Mouse (Mus musculus) gastrocnemius, postnatal 10 days (tissue): ENCODE data around the gene Kti12. TPM values are rescaled to one million over a fixed set of nuclear protein-coding genes. Genes with fewer than 3 reads are reported as not detected.

Experiments used
- DNase-seq: peaks from one replicate; pipeline ENCODE4 v3.0.0; 2021; ENCODE audit warnings: mixed read lengths
- long read RNA-seq, 2 experiments: library from polyadenylated mRNA; stranded (forward); transcript quantifications; one replicate each; pipeline ENCODE4 v2.0.0; 2021
- total RNA-seq, 2 experiments: library from RNA; stranded (reverse); gene quantifications; 2 replicates each; pipeline ENCODE4 v1.2.3; 2021

The Kti12 gene
- total RNA-seq = 10 to 100 TPM; 16.8 to 18.5 TPM
- long read RNA-seq, experiment 1, transcript Kti12-201 (1 exons, 1,629 nt) = major isoform, 25 of 25 reads
- long read RNA-seq, experiment 1, partial matches to known transcripts = 0 of 25 reads
- long read RNA-seq, experiment 1, other reads (novel, unspliced or antisense) = 0 of 25 reads
- long read RNA-seq, experiment 2, transcript Kti12-201 (1 exons, 1,629 nt) = major isoform, 39 of 39 reads
- long read RNA-seq, experiment 2, partial matches to known transcripts = 0 of 39 reads
- long read RNA-seq, experiment 2, other reads (novel, unspliced or antisense) = 0 of 39 reads

DNA sequence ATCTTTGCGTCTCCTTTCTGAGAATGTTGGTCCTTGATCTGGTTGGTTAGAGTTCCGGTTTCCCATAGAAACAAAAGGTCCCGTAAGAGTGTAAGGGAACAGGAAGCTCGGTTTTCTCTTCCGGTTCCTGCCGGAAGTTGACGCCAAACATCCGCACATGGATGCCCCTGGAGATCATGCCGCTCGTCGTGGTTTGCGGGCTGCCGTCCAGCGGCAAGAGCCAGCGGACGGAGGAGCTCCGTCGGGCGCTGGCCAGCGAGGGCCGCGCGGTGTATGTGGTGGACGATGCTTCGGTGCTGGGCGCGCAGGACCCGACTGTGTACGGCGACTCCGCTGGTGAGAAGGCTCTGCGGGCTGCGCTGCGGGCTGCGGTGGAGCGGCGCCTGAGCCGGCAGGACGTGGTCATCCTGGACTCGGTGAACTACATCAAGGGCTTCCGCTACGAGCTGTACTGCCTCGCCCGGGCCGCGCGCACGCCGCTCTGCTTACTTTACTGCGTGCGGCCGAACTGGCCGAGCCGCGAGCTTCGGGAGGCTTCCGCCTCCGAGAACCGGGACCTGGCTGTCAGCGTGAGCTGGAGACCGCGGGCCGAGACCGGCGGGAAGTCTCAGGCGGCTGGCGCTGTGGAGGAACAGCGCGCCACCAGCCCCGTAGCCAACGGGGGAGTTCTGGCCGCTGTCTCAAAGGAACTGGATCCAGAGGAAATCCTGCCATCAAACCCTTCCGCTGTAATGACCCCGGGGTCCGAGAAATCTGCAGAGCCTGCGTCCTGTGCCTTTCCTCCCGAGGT lies at the start of gene Kti12:
TSS of gene Kti12 (plus strand) at position 71 of the 790 bp plus-strand sequence.
- DNase-seq = peak; percentile 77

DNA sequence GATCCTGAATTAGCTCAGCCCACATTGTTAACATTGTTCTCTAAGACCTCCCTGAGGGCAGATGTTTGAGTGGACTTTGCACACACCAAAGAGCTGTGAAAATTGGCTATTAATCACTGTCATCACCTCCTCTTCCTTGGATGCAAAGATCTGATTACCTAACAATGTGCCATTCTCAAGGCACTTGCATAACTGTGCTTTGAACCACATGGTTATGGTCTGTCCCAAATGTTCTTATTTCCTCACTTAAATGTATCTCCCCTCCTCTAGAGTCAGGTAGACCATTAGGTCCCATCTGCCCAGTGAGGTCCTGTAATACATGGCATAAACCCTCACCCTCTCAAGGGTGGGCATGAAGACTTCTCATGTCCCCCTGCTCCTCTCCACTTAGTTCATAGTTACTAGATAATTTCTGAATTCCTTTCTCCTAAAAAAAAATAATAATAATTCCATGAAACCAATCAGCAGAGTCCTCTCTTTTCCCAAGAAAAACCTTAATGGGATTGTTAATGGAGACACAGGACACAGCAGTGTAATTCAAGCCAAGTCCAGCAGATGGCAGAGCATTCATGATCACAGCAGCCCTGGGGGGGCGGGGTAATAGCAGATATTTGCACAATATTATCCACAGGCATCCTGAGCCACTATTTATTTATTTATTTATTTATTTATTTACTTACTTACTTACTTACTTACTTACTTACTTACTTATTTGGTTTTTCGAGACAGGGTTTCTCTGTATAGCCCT lies 49.3 kb upstream of the Kti12 start:
- DNase-seq = peak; percentile 68

DNA sequence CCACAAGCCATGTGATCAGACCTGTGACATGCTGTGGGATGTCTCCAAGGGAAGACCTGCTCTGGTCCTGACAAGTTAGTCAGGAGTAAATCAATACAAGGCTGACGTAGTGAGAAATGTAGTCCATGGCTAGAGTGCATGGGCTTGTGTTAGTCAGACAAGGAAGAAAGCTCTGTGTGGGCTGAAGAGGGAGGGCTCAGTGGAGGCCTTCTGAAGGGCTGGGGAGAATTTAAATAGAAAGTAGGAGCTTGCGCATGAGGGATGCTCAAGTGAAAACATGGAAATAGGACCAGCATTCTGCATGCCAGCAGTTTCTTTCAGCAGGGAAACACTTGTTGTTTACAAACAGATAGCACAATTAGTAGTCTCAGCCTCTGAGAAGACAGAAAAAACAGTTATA lies 44.0 kb upstream of the Kti12 start:
- DNase-seq = no peak

DNA sequence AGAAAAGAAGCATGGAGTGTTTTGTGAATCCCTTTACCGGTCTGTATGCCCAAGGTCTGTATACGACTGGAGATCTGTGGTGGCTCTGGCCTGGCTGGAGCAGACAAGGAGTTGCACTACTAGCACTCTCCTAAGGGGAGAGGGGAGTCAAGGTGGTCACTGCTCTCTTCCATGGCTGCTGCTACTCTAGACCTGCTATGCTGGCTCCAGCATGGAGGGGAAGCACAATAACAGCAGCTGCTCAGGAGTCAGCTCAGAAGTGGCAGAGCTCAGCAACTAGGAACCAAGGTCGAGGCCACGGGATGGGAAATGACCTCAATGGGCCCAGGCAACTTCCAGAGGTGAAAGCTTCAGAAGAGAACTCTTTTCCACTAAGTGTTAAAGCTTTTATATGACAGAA lies 36.4 kb upstream of the Kti12 start:
- DNase-seq = no peak

DNA sequence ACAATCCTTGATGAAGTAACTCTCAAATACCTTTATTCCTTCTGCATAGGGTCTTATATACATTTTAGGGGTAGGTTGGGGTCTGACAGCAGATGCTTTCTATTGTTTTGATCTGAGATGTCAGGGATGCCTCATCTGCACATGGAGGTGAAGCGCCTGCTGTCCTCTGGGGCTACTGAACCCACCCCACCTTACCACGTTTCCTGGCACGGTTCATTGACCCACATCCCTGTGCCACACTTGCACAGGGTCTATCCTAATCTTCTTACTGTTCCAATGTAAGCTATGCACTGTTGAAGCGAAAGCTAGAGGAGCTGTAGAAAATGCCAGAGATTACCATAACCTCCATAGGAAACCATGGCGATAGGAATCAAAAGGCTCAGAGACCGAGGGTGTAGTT lies 36.0 kb upstream of the Kti12 start:
- no peak for DNase-seq

DNA sequence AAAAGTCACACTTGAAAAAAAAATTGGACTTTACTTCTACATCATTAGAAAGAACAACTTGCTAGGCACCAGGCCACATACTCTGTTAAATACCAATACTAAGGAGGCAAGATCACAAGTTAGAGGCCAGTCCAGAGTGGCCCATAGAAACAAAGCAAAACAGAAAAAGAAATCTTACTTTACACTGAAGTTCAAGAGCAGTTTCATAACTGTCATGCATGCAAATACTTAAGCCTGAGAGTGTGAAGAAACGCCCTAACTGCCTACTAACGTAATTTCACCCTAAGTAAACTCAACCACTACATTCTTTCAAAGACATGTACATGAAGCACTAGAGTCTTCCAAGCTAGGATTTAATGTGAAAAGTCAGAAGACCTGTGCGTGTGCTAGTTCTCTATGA lies 21.9 kb upstream of the Kti12 start:
- no peak for DNase-seq

DNA sequence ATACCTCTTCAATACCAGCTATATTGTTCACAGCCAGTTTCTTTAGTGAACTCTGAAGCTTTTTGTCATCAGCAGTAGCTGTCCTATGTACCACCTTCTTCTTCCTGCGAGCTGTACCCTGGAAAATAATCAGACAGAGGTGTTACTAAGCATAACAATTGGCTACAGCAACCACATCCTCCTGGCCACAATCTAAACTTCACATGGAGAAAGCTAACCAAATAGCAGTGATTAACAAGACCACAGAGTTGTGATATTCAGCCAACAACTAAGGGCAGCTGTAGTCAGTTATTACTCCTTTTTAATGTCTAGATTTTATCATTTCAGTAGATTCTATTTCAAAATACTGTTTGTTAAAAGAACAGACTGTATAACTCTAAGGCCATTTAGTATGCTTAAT lies 21.5 kb upstream of the Kti12 start:
- no peak for DNase-seq

DNA sequence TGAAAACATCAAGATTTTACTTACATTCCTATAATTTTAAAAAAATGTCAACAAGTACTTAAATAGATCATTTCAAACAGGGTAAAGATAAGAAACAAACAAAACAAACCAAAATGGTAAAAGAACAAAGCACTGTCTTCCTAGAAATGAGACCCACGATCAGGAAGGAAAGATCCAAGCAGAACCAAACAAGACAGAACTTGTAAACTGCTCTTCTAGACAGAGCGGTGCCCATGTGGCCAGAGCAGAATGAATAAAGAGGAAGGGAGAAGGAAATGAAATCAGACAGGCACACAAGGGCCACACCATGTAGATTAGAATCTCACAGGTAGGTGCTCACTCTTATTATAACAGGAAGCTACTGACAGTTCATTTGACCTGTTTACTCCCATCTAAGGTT lies 20.9 kb upstream of the Kti12 start:
- DNase-seq = no peak

DNA sequence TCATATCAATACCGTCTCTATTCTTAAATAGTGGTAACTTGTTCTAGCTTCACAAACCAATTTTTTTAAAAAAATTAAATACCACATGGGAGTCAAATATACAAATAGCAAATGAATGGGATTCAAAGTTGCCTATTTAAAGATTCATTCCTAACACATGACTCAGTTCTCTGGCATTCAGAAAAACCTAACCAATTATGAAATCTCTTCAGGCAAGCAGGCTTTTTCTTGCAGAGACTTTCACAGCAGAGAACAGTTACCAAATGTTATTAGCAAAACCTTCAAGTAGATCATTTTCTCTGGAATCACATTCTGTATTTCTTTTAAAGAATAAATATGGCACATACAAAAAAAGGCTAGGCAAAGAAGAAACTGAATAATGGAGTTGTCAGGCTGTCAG lies 16.9 kb upstream of the Kti12 start:
- no peak for DNase-seq

DNA sequence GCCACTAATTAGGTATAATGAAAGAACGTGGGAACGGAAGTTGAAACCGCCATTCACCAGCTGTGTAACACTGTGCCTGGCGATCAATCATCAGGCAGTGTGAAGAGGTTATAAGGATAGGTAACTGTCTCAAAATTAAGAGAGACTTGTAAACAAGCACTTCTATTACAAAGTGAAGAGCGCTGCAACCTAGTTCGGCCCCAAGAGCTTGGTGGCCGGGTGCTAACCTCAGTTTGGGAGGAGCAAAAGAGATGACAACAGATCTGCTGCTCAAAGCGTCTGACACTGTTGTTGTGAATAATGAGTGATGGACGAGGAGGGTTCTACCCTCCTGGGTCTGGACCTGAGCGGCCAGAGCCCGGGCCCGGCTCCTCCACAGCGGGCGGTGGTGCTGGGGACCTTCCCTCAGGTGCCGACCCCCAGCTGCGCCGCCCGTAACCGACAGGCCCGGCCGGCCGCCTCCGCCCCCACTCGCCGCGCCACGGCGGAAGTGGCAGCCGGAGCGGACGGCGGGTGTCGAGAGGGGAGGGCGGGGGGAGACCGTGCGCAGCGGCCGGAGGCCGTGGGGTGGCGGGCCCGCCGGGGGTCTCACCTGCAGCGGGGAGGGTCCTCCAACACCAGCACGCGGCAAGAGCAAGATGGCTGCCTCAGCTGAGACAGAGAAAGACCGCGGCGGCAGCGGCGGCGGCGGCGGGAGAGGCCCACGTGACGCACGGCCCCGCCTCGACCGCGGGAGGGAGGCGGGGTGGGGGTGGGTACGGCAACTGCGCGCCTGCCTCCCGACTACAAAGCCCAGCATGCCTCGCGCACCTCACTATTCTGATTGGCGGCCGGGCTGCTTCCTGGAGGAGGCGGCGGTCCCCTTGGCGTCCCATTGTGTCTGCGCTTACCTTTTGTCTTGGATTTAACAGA lies 14.4 kb upstream of the Kti12 start, which contains the start of gene Btf3l4:
TSS of gene Btf3l4 (minus strand) at position 699 of the 912 bp plus-strand sequence.
- DNase-seq = peak; percentile 88

DNA sequence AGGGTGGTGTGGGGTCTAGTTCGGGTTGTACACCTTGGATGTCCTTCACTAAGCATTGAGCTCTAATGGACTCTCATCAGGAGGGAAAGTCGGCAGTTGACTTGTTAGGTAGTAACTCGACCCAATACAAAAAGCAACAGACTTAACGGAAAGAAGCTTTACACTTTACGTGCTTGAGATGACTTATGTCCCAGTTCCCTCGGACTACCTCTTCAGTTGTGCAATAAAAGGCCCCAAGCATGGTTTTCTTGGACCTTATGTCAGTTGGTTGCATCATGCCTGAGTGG lies 13.8 kb upstream of the Kti12 start:
- no peak for DNase-seq

DNA sequence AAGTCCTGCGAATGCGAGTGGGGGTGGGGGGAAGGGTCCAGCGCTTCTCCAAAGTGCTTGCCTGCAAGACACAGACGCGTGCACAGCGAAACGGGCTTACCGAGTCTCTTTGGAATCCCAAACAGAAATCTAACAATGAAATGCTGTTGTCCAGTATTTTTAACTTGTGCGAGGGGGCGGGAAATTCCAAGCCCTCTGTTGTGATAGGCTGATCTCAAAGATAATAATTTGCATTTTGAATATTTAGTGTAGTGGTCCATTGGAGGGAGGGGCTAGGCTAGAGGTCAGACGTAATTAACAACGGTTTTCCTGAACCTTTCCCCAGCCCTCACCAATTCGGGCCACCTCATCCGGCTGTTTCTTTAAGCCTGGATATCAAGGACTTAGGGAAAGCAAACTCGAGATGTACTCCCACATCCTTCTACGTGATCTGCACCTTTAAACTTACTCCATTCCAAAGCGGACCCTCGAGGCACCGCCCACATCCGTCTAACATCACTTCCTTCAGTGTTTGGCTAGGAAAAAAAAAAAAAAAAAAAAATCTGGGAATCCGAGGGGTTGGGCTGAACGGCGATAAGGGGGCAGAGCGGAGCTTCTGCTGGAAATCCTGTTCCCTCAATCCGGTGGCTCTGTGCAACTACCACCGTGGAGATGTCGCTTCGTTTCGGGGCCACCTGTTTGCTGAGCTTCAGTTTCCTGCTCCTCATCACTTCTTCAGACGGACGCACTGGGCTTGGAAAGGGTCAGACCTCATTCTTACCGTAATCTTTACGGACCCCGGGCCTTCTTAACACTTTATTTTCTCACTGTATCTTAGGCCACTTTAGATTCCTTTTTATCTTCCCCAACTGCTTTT lies 13.2 kb upstream of the Kti12 start, which contains the start of gene Txndc12:
TSS of gene Txndc12 (plus strand) at position 487 of the 856 bp plus-strand sequence.
- peak; percentile 66 for DNase-seq

DNA sequence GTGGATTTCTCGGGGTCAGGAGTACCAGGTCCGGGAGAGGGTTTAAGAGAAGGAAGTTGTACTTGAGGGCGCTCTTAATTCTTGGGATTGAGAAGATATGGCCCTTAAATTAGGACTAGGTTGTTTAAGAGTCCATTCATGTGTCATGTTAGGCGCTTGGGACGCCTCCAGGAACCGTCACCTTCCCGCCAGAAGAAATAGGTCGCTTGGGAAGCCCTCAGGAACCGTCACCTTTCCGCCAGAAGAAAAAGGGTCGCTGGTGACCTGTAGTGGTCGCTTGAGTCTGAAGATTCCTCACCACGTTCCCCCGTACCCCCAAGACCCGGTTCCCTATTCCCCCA lies 12.6 kb upstream of the Kti12 start:
- DNase-seq = peak; percentile 16

DNA sequence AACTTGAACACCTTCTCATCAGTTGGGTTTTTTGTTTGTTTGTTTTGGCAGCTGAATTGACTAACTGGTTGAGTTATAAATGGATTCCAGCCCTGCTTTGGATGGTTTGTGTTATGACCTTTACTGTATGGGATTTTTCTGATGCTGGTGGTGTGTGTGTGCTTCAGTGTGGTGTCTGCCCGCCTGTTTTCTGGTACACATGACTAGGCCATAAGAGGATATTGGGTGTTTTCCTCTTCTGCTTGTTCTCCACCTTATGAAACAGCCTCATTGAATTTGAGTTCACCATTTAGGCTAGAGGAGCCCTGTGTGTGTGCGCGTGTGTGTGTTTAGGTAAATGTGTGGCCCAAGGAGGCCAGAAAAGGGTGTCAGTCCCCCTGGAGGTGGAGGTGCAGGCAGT lies 12.1 kb upstream of the Kti12 start:
- no peak for DNase-seq

DNA sequence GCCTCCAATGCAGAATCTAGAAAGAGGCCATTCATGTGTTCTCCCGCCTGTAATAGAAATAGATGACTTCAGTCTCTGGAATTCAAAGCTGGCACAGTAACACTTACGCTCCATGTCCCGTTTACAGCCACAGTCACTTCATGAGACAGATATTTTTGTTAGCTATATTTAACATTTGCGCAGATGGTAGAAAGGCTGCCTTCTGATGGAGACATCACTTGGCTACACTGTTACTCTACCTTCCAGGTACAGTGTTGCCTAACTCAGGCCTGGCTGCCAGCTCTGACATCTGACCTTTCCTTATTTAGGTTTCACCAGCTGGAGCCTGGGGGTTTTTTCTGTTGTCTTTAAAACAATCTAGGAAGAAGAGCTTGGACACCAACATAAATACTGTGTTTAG lies 9.6 kb upstream of the Kti12 start:
- DNase-seq = no peak

DNA sequence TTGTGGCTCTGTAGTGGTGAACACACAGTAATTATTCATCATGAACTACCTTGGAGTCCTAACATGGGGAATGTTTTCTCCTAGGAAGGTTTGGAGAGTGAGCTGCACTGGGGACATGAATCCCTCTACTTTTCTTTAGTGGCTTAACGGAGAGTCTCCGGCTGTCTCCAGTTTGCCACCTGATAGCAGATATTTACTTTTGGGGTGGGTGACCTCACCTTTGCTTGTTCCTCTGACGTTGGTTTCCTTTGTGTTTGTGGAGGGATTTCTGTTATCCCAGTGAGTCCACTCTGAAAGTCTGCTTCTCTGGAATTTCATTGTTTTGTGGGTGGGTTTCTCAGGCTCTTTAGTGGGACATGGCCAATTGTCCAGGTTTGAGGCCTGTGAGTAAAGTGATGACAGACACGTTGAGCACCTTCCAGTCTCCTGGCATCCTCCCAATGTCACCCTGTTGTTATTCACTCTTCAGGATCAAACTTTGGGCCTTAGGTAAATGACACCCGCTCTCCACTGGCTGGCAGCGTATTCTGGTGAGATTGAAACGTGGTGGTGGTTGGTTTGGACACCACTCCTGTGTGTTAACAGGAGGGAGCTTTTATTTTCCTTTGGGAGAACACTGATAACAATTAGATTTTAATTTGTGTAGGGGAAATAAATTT lies 5.5 kb upstream of the Kti12 start:
- no peak for DNase-seq

DNA sequence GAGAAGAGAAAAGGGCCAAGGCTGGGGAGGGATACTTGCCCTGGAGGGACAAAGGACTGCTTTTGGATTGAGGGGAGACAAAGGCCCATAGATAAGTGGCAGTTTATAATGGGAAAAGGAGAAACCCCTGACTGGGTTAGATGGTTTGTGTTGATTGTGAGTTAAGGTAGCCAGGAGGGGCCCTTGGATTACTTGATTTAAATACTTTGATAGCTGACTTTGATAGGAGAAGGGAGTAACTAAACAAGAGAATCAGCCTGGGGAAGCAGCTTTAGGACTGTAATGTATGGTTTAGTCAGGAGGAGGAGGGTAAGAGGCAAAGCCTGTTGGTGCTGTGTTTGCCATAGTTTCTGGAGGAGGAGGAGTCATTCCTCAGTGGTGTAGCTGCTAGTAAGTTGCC lies 4.2 kb upstream of the Kti12 start:
- no peak for DNase-seq

DNA sequence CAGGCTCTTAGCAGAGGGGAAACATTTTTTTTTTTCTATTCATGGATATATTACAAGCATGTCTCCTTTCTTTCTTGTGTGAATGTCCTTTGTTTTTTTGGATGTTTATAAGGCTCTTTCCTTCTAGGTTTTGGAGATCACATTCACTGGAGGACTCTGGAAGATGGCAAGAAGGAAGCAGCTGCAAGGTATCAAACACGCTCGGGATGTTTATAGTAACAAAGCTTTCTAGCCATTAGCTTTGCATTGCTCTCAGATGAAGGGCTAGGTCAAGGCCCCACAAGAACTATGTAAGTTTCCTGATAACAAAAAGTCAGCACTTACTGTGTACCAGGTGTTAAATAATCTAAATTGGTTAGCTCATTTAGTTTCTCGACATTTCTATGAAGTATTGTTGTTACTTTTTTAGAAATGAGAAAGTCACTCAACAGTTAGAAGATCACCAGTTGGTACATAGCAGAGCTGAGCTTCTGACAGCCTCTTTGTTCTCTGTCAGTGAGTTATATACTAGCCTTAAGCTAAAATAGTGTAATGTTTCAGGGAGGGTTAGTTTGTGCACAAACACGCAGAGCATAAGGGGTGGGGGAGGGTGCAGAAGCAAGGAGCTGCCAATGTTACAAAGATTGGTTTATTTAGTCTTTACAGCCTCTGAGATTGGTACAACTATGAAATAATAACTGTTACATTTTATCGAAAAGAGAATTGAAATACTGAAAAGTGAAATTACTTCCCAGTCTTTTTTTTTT lies 1.6 kb upstream of the Kti12 start:
- no peak for DNase-seq

DNA sequence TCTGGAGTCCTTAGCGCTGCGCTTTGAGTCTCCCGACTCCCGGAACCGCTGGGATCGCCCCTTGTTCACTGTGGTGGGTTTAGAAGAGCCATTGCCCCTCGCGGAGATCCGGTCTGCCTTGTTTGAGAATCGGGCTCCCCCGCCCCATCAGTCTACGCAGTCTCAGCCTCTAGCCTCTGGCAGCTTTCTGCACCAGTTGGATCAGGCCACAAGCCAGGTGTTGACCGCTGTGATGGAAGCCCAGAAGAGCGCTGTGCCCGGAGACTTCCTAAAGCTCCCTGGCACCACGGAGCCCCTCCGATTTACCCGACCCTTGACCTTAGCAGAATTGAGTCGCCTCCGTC lies 892 bp downstream of the Kti12 start, which contains the start of gene A730015C16Rik:
TSS of gene A730015C16Rik (minus strand) at position 115 of the 344 bp plus-strand sequence.
- peak; percentile 33 for DNase-seq

DNA sequence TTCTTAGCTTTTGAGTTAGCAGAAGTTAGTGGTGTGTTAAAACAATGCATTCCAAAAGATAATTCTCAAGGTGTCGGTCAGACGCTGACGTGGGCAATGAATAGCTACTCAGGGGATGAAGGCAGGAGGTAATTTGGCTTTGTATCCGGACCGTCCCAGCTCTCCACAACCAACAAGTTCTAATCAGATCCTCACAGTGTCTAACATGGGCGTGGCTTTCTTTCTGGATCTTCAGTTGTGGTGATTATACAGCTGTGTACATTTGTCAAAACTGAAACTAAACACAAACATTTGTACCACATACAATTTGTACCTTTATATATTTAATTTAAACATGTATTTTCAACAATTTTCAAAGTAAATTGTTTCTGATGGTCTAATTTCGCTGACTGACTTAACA lies 19.2 kb downstream of the Kti12 start:
- no peak for DNase-seq
